Mouse (Mus musculus) midbrain, embryonic 10.5 days (tissue): Measurements from ENCODE around the gene Ypel1. TPM values are rescaled to one million over a fixed set of nuclear protein-coding genes. Genes with fewer than 3 reads are reported as not detected.

Source experiments
- DNase-seq: peaks from one replicate; pipeline ENCODE4 v3.0.0-alpha.2; 2017; ENCODE audit warnings: low spot score
- H3K27ac ChIP-seq: fragments of 300-500 bp; sonication (generic); replicated peaks from 2 replicates; pipeline ENCODE4 v1.5.1; 2016; ENCODE audit warnings: mild to moderate bottlenecking
- H3K27me3 ChIP-seq: fragments of 300-500 bp; sonication (generic); 2 replicates; pipeline ENCODE4 v1.6.1; 2016; ENCODE audit warnings: low read depth, mild to moderate bottlenecking; ENCODE audit not compliant: poor library complexity, severe bottlenecking
- H3K36me3 ChIP-seq: fragments of 300-500 bp; sonication (generic); 2 replicates; pipeline ENCODE4 v1.6.1; 2016; ENCODE audit warnings: mild to moderate bottlenecking, moderate library complexity
- H3K4me1 ChIP-seq: fragments of 300-500 bp; sonication (generic); 2 replicates; pipeline ENCODE4 v1.6.1; 2016
- H3K4me3 ChIP-seq: fragments of 300-500 bp; sonication (generic); 2 replicates; pipeline ENCODE4 v1.5.1; 2016; ENCODE audit warnings: mild to moderate bottlenecking, moderate library complexity
- H3K9me3 ChIP-seq: fragments of 300-500 bp; sonication (generic); replicated peaks from 2 replicates; pipeline ENCODE4 v1.6.1; 2016; ENCODE audit warnings: mild to moderate bottlenecking
- WGBS: fragments of 180-500 bp; shearing (Covaris S2); methylation state at CpG from one replicate; pipeline ENCODE4 v1.1.7; 2016; 5-methylcytosine and 5-hydroxymethylcytosine counted together
- polyA plus RNA-seq: library from polyadenylated mRNA; unstranded; fragments of >200 nt; fragmentation: Nextera tagmentation; extraction: Ambion mirVana; gene quantifications from 2 replicates; pipeline ENCODE4 v1.2.1, GENCODE M21; 2016

The Ypel1 gene
- polyA plus RNA-seq, 1 experiment from 2014 or later: 99.1 TPM

DNA sequence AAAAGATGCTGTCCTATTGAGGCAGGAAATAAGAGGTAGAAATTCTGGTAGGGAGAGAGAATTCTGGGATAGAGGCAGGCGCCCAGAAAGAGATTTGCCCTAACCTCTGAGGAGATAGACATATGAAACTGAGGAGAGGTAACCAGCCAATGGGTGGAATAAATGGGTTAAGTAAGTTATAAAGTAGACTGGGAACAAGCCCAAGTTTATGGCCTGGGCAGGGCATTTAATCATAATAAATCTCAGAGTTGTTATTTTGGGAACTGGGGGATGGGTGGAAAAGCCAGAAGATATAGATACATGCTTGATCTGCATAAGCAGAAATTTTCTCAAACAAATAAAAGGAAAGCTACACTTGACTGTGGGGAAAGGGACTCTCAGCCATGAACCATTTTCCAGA, 7.2 kb upstream of the Ypel1 start:
- DNase-seq: no peak
- Histone ChIP-seq H3K4me3 (no peak overlapping the region), H3K9me3 (no peaks in the 10 kb centered on the region), H3K27me3 (no peaks in the 10 kb centered on the region), H3K36me3 (no peaks in the 10 kb centered on the region), H3K27ac (no peak overlapping the region), H3K4me1 (no peaks in the 10 kb centered on the region)
- WGBS: 75% methylated on average over 1 of the region's 1 CpGs

DNA sequence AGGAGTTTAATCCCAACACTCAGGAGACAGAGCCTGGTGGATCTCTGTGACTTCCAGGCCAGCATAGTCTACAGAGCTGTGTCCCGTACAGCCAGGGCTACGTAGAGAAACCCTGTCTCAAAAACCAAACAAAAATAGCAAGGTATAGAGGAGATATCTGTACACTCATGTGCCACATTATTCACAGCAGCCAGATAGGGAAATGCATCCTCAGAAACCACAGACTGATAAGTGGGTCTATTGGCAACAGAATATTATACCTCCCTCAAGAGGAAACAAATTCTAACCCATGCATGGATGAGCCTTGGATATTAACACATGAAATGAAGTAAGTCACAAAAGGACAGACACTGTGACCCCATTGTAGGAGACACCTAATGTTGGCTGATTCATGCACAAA, 1.9 kb upstream of the Ypel1 start:
- 96% methylated on average over 2 of the region's 2 CpGs for WGBS
- H3K4me3 ChIP-seq: no peak overlapping the region
- H3K27me3 ChIP-seq: no peaks in the 10 kb centered on the region
- no peak for DNase-seq
- H3K36me3 ChIP-seq: peaks cover 13% of the 10 kb centered on the region
- peaks cover 24% of the 10 kb centered on the region for H3K4me1 ChIP-seq
- H3K9me3 ChIP-seq: no peaks in the 10 kb centered on the region
- no peak overlapping the region for H3K27ac ChIP-seq

DNA sequence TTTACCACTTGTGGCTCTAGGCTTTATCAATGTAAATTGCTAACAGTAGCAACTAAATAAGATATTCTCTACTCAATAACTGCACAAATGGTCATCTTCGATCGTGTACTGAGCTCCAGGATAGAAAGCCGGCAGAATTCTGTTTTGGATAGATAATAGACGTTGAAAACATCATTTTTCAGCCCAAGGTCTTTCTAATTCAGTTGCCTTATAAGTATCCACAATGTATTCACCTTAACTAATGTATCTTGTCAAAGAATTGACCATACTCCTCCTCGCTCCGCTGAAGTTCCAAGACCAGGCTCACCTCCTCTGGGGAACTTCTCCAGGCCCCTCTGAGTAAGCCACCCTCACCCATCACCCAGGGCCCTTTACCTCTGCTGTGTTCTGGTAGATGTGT, 1.2 kb downstream of the Ypel1 start:
- H3K36me3 ChIP-seq: peaks cover 44% of the 10 kb centered on the region
- peak overlapping the region; percentile 87 for H3K4me3 ChIP-seq
- no peaks in the 10 kb centered on the region for H3K27me3 ChIP-seq
- H3K27ac ChIP-seq: peak overlapping the region; percentile 99
- peaks cover 24% of the 10 kb centered on the region for H3K4me1 ChIP-seq
- WGBS: 52% methylated on average over 6 of the region's 6 CpGs
- DNase-seq: no peak
- peaks cover 11% of the 10 kb centered on the region; the same call in 1 of the 2 replicates for H3K9me3 ChIP-seq

DNA sequence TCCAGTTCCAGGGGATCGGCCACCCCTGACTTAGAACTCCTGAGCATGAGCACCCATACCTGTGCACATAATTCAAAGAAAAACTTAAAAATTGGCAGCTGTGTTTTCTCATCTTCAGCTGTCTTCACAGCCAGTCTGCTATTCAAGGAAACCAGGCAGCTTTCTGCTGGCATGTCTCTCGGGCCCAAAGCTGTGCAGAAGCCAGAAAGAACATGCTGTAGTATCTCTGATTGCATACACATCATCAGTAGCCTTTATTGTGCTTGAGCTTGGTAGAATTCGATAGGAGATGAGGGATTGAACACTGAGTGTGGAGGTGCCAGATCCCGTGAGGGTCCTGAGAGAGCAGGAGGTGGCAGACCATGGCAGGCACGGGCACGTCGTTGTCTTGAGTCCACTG, 3.5 kb downstream of the Ypel1 start:
- Histone ChIP-seq H3K36me3 (peaks cover 67% of the 10 kb centered on the region), H3K27ac (no peak overlapping the region), H3K4me3 (no peak overlapping the region), H3K27me3 (no peaks in the 10 kb centered on the region), H3K4me1 (peaks cover 24% of the 10 kb centered on the region), H3K9me3 (peaks cover 14% of the 10 kb centered on the region; the same call in 1 of the 2 replicates)
- no peak for DNase-seq
- 93% methylated on average over 7 of the region's 7 CpGs for WGBS

DNA sequence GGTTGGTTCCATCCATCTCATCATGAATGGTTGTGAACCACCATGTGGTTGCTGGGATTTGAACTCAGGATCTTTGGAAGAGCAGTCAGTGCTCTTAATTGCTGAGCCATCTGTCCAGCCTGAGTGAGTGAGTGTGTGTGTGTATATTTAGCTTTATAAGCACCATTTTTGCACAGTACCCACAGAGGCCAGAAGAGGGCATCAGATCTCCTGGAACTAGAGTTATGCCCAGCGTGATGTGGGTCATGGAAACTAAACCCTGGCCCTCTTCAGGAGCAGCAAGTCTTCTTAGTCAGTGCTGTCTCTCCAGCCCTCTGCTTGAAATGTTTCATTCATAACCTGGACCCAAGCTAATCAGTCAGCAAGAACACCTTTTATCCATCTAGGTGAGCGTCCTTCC, 6.8 kb downstream of the Ypel1 start:
- Histone ChIP-seq H3K36me3 (peaks cover 96% of the 10 kb centered on the region), H3K4me1 (peaks cover 7% of the 10 kb centered on the region), H3K4me3 (no peak overlapping the region), H3K9me3 (peaks cover 14% of the 10 kb centered on the region; the same call in 1 of the 2 replicates), H3K27me3 (no peaks in the 10 kb centered on the region), H3K27ac (no peak overlapping the region)
- DNase-seq: no peak
- 97% methylated on average over 2 of the region's 2 CpGs for WGBS

DNA sequence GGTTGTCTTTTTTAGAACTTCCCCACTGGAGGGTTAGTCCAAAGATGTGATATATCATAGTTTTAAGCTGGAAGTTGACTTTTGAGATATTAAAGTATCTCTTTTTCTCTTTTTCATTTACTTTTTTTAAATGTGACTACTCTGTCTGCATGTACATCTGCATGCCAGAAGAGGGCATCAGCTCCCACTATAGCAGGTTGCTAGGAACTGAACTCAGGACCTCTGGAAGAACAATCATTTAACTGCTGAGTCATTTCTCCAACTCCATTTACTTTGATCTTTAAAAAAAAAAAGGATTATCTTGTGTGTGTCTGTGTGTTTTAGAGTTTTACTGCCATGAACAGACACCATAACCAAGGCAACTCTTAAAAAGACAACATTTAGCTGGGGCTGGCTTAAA, 7.4 kb downstream of the Ypel1 start:
- Histone ChIP-seq H3K4me1 (peaks cover 2% of the 10 kb centered on the region), H3K36me3 (peaks cover 99% of the 10 kb centered on the region), H3K4me3 (no peak overlapping the region), H3K27ac (no peak overlapping the region), H3K27me3 (no peaks in the 10 kb centered on the region), H3K9me3 (peaks cover 14% of the 10 kb centered on the region; the same call in 1 of the 2 replicates)
- no peak for DNase-seq

DNA sequence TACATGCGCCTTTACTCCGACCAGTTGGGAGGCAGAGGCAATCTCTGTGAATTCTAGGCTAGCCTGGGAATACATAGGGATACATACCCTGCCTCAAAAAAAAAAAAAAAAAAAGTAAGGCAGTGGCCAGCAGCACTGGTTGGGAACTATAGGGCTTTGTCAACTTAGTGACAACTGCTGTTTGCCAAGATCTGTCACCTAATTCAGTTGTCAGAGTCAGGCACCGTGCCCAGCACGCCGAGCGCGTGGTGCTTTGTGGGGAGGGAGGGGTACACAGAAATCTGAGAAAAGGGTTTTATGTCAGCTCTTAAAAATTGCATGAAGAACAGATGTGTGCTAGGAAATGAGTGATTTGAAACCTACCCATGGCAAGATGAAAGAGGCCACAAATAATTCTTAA, 8.6 kb downstream of the Ypel1 start:
- DNase-seq: no peak
- H3K27me3 ChIP-seq: no peaks in the 10 kb centered on the region
- no peaks in the 10 kb centered on the region for H3K4me1 ChIP-seq
- 98% methylated on average over 7 of the region's 7 CpGs for WGBS
- H3K36me3 ChIP-seq: peaks cover 99% of the 10 kb centered on the region
- no peak overlapping the region for H3K27ac ChIP-seq
- no peak overlapping the region for H3K4me3 ChIP-seq
- peaks cover 14% of the 10 kb centered on the region; the same call in 1 of the 2 replicates for H3K9me3 ChIP-seq

DNA sequence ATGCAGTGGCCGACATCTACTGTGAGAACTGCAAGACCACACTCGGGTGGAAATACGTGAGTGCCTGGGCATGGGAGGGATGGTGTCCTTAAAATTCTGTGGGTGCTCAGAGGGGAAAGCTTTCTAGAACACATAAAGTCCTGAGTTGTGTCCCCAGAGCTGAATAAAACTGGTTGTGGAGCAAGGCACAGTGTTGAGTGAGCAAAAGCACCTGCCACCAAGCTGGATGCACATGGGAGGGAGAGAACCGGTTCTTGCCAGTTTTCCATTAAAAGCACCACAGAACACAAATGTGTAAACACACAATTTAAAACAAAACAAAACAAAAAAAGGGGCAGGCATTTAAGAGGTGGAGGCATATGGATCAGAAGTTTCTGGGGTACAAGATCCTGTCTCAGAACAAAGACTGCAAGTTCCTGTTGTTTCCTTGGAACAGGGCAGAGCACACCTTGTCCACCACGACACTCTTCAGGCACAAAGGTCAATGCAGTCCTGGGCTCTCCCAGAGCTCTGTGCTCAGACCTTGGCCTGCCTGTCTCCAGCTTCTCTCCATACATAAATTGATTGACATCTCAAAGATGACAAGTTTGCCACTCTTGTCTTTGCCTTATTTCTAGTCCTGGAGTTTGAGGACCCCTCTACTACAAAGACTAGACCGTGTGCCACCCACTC, 12.8 kb downstream of the Ypel1 start:
- DNase-seq: no peak
- WGBS: 92% methylated on average over 6 of the region's 6 CpGs
- H3K4me3 ChIP-seq: no peak overlapping the region
- H3K27ac ChIP-seq: no peak overlapping the region
- H3K4me1 ChIP-seq: no peaks in the 10 kb centered on the region
- H3K27me3 ChIP-seq: no peaks in the 10 kb centered on the region
- no peaks in the 10 kb centered on the region for H3K9me3 ChIP-seq
- H3K36me3 ChIP-seq: peaks cover 99% of the 10 kb centered on the region

DNA sequence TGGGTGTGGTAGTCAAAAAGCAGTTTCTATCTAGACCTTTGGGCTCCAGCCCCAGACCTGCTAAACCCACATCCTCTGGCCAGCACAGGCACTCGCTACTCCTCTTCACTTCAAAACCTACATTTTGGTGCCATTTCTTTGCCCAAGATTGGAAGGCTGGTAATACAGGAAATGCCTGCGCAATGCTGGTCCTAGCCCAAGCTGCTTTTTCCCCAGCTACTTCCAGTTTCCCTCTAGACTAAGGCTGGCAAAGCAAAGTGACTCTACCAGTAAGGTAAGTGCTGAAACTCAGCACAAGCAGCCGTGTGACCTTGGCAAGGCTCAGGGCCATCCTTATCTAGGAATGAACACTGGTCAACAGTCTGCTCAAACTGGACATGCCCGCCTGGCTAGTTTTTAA, 16.1 kb downstream of the Ypel1 start:
- Histone ChIP-seq H3K27ac (no peak overlapping the region), H3K4me3 (no peak overlapping the region), H3K27me3 (no peaks in the 10 kb centered on the region), H3K4me1 (no peaks in the 10 kb centered on the region), H3K9me3 (no peaks in the 10 kb centered on the region), H3K36me3 (peaks cover 100% of the 10 kb centered on the region)
- WGBS: 92% methylated on average over 4 of the region's 4 CpGs
- DNase-seq: no peak

DNA sequence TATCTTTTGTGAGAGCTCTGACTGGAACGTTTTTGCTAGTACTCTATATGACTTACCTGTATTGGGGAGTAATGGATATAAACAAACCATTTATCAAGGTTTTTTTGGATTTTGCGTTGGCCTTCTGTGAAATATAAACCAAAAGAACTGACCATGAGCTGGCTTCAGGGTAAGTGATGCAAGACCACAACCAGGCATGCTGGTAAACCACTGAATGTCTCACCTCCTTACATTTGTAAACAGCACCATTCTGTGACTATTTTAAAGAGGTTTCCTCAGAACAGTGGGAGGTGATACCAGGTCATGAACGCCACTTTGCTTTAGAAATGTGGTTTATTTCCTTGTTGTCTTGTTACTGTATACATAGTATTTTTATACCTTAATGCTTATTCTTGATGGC, 16.7 kb downstream of the Ypel1 start:
- DNase-seq: no peak
- Histone ChIP-seq H3K27ac (no peak overlapping the region), H3K9me3 (no peaks in the 10 kb centered on the region), H3K27me3 (no peaks in the 10 kb centered on the region), H3K4me1 (no peaks in the 10 kb centered on the region), H3K4me3 (no peak overlapping the region), H3K36me3 (peaks cover 100% of the 10 kb centered on the region)
- WGBS: 86% methylated on average over 3 of the region's 3 CpGs

DNA sequence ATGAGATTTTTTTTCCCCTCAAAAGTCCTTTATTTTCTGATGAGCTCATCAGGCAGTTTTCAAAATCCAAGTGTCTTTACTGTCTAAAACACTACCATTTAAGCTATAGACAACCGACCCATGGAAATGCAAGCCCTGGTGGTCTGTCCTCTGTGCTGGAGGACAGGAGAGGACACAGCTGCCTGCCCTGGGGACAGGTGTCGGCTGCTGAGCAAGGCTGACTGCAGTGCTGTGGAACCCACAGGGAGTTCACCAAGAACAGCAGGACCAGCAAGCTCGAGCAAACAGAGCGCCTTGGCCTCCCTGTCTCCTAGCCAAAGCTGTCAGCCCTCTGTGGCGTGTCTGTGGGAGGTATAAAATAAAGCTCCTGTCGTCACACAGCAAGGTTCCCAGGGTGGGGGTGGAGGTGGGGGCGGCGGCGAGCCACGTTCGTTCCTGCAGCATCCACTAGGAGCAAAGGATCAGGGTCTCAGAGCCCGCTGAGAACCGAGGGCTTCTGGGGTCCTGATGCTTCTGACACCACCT, 17.2 kb downstream of the Ypel1 start:
- no peak for DNase-seq
- Histone ChIP-seq H3K36me3 (peaks cover 100% of the 10 kb centered on the region), H3K27me3 (no peaks in the 10 kb centered on the region), H3K27ac (no peak overlapping the region), H3K9me3 (no peaks in the 10 kb centered on the region), H3K4me3 (no peak overlapping the region), H3K4me1 (no peaks in the 10 kb centered on the region)
- WGBS: 81% methylated on average over 13 of the region's 13 CpGs

DNA sequence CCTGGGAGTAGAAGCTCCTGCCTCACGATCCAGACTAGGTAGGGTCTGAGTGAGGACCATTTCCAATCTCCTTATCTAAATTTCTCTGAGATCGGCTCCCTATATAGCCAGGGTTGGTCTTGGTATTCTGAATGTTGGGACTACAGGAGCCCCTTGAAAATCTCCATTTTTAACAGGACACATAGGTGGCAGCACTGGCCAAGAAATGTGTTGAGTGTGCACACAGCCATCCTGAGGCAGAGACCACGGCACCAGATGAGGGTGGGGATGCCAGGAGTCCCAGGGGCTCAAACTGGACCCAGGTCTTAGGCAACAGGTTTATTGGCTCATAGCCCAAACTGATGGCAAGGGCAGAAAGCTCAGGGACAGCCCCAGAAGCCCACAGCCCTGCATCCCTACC, 18.9 kb downstream of the Ypel1 start:
- WGBS: 81% methylated on average over 3 of the region's 3 CpGs
- Histone ChIP-seq H3K27ac (no peak overlapping the region), H3K4me3 (no peak overlapping the region), H3K9me3 (no peaks in the 10 kb centered on the region), H3K27me3 (no peaks in the 10 kb centered on the region), H3K4me1 (no peaks in the 10 kb centered on the region), H3K36me3 (peaks cover 100% of the 10 kb centered on the region)
- DNase-seq: no peak

DNA sequence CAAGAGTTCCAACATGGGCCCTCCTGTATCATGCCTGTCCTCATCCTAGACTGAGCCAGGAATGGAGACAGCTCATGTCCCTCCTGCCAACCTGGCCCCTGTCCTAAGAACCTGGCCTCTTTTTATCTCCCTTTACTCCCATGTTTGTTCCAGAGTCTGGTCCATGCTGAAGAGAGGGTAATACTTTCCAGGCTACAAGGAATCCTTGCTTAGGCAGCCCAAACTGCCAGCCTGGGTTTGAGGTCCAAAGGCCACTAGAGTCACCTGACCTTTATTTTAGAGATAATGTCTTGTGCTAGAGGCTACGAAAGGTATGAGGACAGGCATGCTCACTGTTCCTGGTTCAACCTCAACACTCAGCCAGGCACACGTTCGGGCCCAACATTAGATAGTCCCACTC, 27.4 kb downstream of the Ypel1 start:
- Histone ChIP-seq H3K4me3 (no peak overlapping the region), H3K4me1 (no peaks in the 10 kb centered on the region), H3K36me3 (peaks cover 100% of the 10 kb centered on the region), H3K27me3 (no peaks in the 10 kb centered on the region), H3K27ac (no peak overlapping the region), H3K9me3 (no peaks in the 10 kb centered on the region)
- WGBS: 98% methylated on average over 3 of the region's 3 CpGs
- no peak for DNase-seq
